In the genomic region with DNA sequence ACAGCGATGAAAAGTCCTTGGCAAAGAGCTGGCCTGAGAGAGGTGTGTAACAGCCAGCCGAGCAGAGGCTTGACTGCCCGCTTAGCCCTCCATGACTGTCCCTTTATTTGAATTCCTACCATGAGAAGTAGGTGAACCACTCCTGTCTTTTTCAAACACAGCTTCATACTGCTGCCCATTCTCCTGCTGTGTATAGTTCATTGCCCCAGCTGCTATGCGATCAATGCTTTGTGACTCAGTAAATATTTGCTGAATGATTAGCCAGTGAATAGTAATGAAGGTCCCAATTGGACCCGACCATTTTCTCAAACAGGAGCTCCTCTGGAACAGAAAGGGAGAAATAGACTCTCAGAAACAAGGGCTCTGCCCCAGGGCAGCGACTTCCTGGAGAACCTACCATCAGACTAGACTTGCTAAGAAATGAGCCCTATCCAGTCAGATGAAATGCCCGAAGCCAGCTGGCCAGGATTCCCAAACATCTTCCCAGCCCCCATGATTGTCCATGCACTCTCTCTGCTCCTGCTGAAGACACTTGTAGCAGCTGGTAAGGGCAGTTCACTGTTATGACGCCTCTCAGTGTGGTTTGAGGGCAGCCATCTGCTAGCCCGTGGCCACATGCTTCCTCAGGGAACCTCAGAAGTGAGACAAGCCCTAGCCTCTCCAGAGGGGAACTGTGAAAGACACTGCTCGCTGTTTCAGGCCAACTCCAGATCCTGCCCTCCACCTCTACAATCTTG, we compare ENCODE assay signal across 8 mouse cellular contexts. TPM values are rescaled to one million over a fixed set of nuclear protein-coding genes. Genes with fewer than 3 reads are reported as not detected.
DNase-seq lines count a peak whose midpoint lies in the region; ATAC-seq lines count a peak whose summit lies in the region.

No protein-coding gene starts in this region.

- peak; percentile 21 to 45 for DNase-seq in kidney, postnatal 4 days
- no peak for DNase-seq in kidney, postnatal 36 days
- DNase-seq in embryonic facial prominence, embryonic 14.5 days (ENCODE audit: low spot score), result peak; percentile 60
- DNase-seq in hindbrain, embryonic 14.5 days (ENCODE audit: low spot score), result no peak
- DNase-seq in frontal cortex, postnatal 36 days (ENCODE audit: low spot score in 2 of 2), result no peak
- DNase-seq in adrenal gland, postnatal 14 days, result no peak
- DNase-seq in right cerebral cortex, adult 2 months (ENCODE audit: low spot score in 2 of 2), result no peak

- H3K9me3 ChIP-seq in embryonic facial prominence, embryonic 14.5 days (ENCODE audit: control insufficient read depth, low read length), result no peaks in the 10 kb centered on the region
- H3K9me3 ChIP-seq in hindbrain, embryonic 14.5 days (ENCODE audit: control insufficient read depth, low read length), result no peaks in the 10 kb centered on the region

- H3K27ac ChIP-seq in embryonic facial prominence, embryonic 14.5 days (replicated peaks; ENCODE audit: low read depth, low read length), result no peak overlapping the region
- H3K27ac ChIP-seq in hindbrain, embryonic 14.5 days, result no peak overlapping the region

- H3K4me1 ChIP-seq in embryonic facial prominence, embryonic 14.5 days (ENCODE audit: control insufficient read depth, insufficient read depth, low read length), result peaks cover 27% of the 10 kb centered on the region
- 0 out of 2 replicates have a peak, but pooled peaks cover 7% of the 10 kb centered on the region for H3K4me1 ChIP-seq in hindbrain, embryonic 14.5 days (replicated peaks; ENCODE audit: control insufficient read depth, insufficient read depth, low read length)

- H3K4me3 ChIP-seq in embryonic facial prominence, embryonic 14.5 days (ENCODE audit: low read depth, low read length), result no peak overlapping the region
- H3K4me3 ChIP-seq in hindbrain, embryonic 14.5 days (replicated peaks; ENCODE audit: low read length), result no peak overlapping the region

- H3K4me2 ChIP-seq in embryonic facial prominence, embryonic 14.5 days (ENCODE audit: low read depth, low read length), result 0 out of 2 replicates have a peak overlapping the region, but pooled peaks have one; percentile 15
- H3K4me2 ChIP-seq in hindbrain, embryonic 14.5 days (replicated peaks), result 0 out of 2 replicates have a peak overlapping the region, but pooled peaks have one; percentile 9

- H3K9ac ChIP-seq in embryonic facial prominence, embryonic 14.5 days (ENCODE audit: low read depth, low read length), result no peak overlapping the region
- no peak overlapping the region for H3K9ac ChIP-seq in hindbrain, embryonic 14.5 days

- H3K27me3 ChIP-seq in embryonic facial prominence, embryonic 14.5 days (replicated peaks; ENCODE audit: control insufficient read depth, insufficient read depth, low read length), result no peaks in the 10 kb centered on the region
- no peaks in the 10 kb centered on the region for H3K27me3 ChIP-seq in hindbrain, embryonic 14.5 days (ENCODE audit: control insufficient read depth, insufficient read depth, low read length)

- no peaks in the 10 kb centered on the region for H3K36me3 ChIP-seq in embryonic facial prominence, embryonic 14.5 days (ENCODE audit: control insufficient read depth, insufficient read depth, low read length)
- no peaks in the 10 kb centered on the region for H3K36me3 ChIP-seq in hindbrain, embryonic 14.5 days (replicated peaks; ENCODE audit: control insufficient read depth, insufficient read depth)

- peak; percentile 35; the same call in 1 of the 2 replicates for ATAC-seq in embryonic facial prominence, embryonic 14.5 days (ENCODE audit: low read depth)
- ATAC-seq in hindbrain, embryonic 14.5 days (ENCODE audit: low FRiP score), result no peak
- ATAC-seq in megakaryocyte, adult 5-6 weeks (ENCODE audit: poor library complexity, severe bottlenecking), result peak; percentile 17; the same call in 1 of the 2 replicates

- whole genome bisulfite sequencing in embryonic facial prominence, embryonic 14.5 days, result 64% methylated on average over 10 of the region's 10 CpGs
- WGBS in hindbrain, embryonic 14.5 days, result 57% methylated on average over 10 of the region's 10 CpGs

RNA-seq across cellular contexts. Expression of gene Qsox1, which starts 2.8 kb away (rescaled TPM):
- polyA plus RNA-seq in embryonic facial prominence, embryonic 14.5 days (2014; fragmentation: Nextera tagmentation; extraction: Ambion mirVana), result 13.1 and 15.6 TPM in 2 replicates
- polyA plus RNA-seq in hindbrain, embryonic 14.5 days (2014; fragmentation: Nextera tagmentation; extraction: Ambion mirVana), result 10.0 and 12.0 TPM in 2 replicates
- 13.5 and 13.7 TPM in 2 replicates for total RNA-seq in megakaryocyte, adult 5-6 weeks (2015)
- total RNA-seq in megakaryocyte, adult 5-6 weeks (2017), result 15.4 and 17.5 TPM in 2 replicates
- total RNA-seq in adrenal gland, postnatal 14 days (2021), result 64.3 and 73.7 TPM in 2 replicates

RNA-seq across cellular contexts. Expression of gene Lhx4, which starts 58.4 kb away (rescaled TPM):
- 0.07 TPM in 1 of 2 replicates, not detected in the other for polyA plus RNA-seq in embryonic facial prominence, embryonic 14.5 days (2014; fragmentation: Nextera tagmentation; extraction: Ambion mirVana)
- 3.4 TPM in 2 replicates for polyA plus RNA-seq in hindbrain, embryonic 14.5 days (2014; fragmentation: Nextera tagmentation; extraction: Ambion mirVana)
- not detected in 2 replicates for total RNA-seq in megakaryocyte, adult 5-6 weeks (2015)
- not detected in 2 replicates for total RNA-seq in megakaryocyte, adult 5-6 weeks (2017)
- not detected in 2 replicates for total RNA-seq in adrenal gland, postnatal 14 days (2021)

Comparison
In these comparisons a context has a peak if more than half of its experiments do, and no peak if none do; other contexts are left out.
1. DNase-seq: peak in kidney, postnatal 4 days (2 of 2) and embryonic facial prominence, embryonic 14.5 days (single experiment); none in kidney, postnatal 36 days (0 of 2), hindbrain, embryonic 14.5 days (single experiment), frontal cortex, postnatal 36 days (0 of 2), adrenal gland, postnatal 14 days (single experiment) and right cerebral cortex, adult 2 months (0 of 2).